Mouse (Mus musculus) ES-E14 (cell line): ENCODE measurements around the gene Mgea5. TPM values are rescaled to one million over a fixed set of nuclear protein-coding genes. Genes with fewer than 3 reads are reported as not detected.
"Not testable (repeated sequence)": the region's sequence is repeated elsewhere in the genome, so short reads cannot be mapped to it uniquely, and the experiment has no call there.

Source experiments
- DNase-seq: peaks from one replicate; pipeline ENCODE4 v3.0.0-alpha.2; 2013; ENCODE audit warnings: low read depth, low spot score
- H3K27ac ChIP-seq: 2 replicates; pipeline ENCODE4 v1.5.1; 2012; ENCODE audit warnings: low read depth, mild to moderate bottlenecking, low read length, moderate library complexity, mixed read lengths; ENCODE audit not compliant: poor library complexity, insufficient read depth, severe bottlenecking
- H3K36me3 ChIP-seq: 2 replicates; pipeline ENCODE4 v1.6.1; 2012; ENCODE audit warnings: mild to moderate bottlenecking, low read length, moderate library complexity, mixed read lengths; ENCODE audit not compliant: control insufficient read depth, poor library complexity, insufficient read depth, severe bottlenecking
- H3K4me1 ChIP-seq, 2 experiments: fragments of 150-350 bp in 1 of 2; sonication (generic) in 1 of 2; 2 replicates each; pipeline ENCODE4 v1.6.1; 2012; ENCODE audit warnings: low read length in 2 of 2, mild to moderate bottlenecking in 1 of 2, mixed read lengths in 1 of 2; ENCODE audit not compliant: control insufficient read depth in 2 of 2, insufficient read depth in 2 of 2, poor library complexity in 1 of 2
- H3K4me3 ChIP-seq, 2 experiments: fragments of 150-350 bp in 1 of 2; sonication (generic) in 1 of 2; 2 replicates each; pipeline ENCODE4 v1.5.1; 2012; ENCODE audit warnings: low read length in 2 of 2, low read depth in 1 of 2, mild to moderate bottlenecking in 1 of 2, mixed read lengths in 1 of 2; ENCODE audit not compliant: insufficient read depth in 1 of 2, poor library complexity in 1 of 2, severe bottlenecking in 1 of 2
- H3K9ac ChIP-seq: 2 replicates; pipeline ENCODE4 v1.6.1; 2012; ENCODE audit warnings: low read depth, mild to moderate bottlenecking, low read length, mixed read lengths; ENCODE audit not compliant: poor library complexity, insufficient read depth, severe bottlenecking
- H3K9me3 ChIP-seq: fragments of 150-350 bp; sonication (generic); 2 replicates; pipeline ENCODE4 v1.6.1; 2012; ENCODE audit warnings: low read depth, mild to moderate bottlenecking, low read length; ENCODE audit not compliant: control insufficient read depth, insufficient read depth
- CHD2 ChIP-seq: IDR thresholded peaks from 2 replicates; pipeline ENCODE4 v1.6.1; 2014; ENCODE audit warnings: mild to moderate bottlenecking, low read depth, low read length, inconsistent platforms
- HCFC1 ChIP-seq: IDR thresholded peaks from 2 replicates; pipeline ENCODE4 v1.6.1; 2012; ENCODE audit warnings: low read length, inconsistent platforms, borderline replicate concordance; ENCODE audit not compliant: insufficient read depth
- MAFK ChIP-seq: IDR thresholded peaks from 2 replicates; pipeline ENCODE4 v1.6.1; 2014; ENCODE audit warnings: mild to moderate bottlenecking, low read depth, low read length, inconsistent platforms; ENCODE audit not compliant: insufficient read depth
- ZC3H11A ChIP-seq: IDR thresholded peaks from 2 replicates; pipeline ENCODE4 v1.6.1; 2012; ENCODE audit warnings: low read depth, mild to moderate bottlenecking, inconsistent platforms, low read length, borderline replicate concordance
- ZNF384 ChIP-seq: IDR thresholded peaks from 2 replicates; pipeline ENCODE4 v1.6.1; 2012; ENCODE audit warnings: low read depth, low read length, inconsistent platforms
- in situ Hi-C, 2 experiments: fragments of 600-800 bp; cut with MboI; formaldehyde crosslinking; loops; one replicate each; pipeline ENCODE4 v1.15.1; 2025; ENCODE audit warnings: low sequenced_read_pairs in 2 of 2, inconsistent platforms in 1 of 2; ENCODE audit not compliant: unreplicated experiment in 2 of 2
- total RNA-seq: library from RNA; depleted of rRNA; stranded (reverse); fragments of 300-350 nt; gene quantifications from 2 replicates; pipeline ENCODE4 v1.2.3, GENCODE M21; 2012

The Mgea5 gene
- total RNA-seq, 1 experiment = 94.7 TPM

DNA sequence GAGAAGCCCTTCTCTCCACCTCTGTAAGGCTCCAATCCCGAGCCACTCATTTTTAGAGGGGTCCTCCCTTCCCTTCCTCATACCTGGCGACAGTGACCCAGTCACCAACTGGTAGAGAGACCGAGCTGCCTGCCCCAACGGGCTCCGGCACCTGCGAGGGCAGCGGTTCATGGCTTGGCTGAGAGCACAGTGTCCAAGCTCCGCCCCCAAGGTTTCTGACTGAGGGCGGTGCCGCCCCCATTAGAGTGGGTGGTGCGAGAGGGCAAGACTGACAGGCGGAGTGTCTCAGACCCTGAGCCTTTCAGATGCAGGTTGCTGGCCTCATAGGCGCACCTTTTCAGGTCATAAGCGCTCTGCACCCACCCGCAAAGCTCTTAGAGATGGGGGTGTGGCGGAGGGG, 28.5 kb upstream of the Mgea5 start:
- in situ Hi-C loops = loop anchor here in 1 of 2 experiments (10.0 kb wide), 1 partner anchor 203 kb away; no protein-coding TSS in a partner anchor
- H3K4me3 ChIP-seq = peak overlapping the region; percentile 50 to 76

GRCm38 (mm10) chr19:45811028-45811674, 27.5 kb upstream of the Mgea5 start:
- Histone ChIP-seq H3K9ac (no peak overlapping the region), H3K4me3 (peak overlapping the region in 1 of 2 experiments; percentile 76; a peak in 2 of 4 replicates), H3K4me1 (peaks cover 2 to 12% of the 10 kb centered on the region in 2 experiments; a peak in 2 of 4 replicates), H3K36me3 (no peaks in the 10 kb centered on the region), H3K27ac (no peak overlapping the region), H3K9me3 (no peaks in the 10 kb centered on the region)
- in situ Hi-C loops = loop anchor here in 1 of 2 experiments (10.0 kb wide), 1 partner anchor 204 kb away; no protein-coding TSS in a partner anchor
- no peak for DNase-seq
- TF ChIP-seq HCFC1 (peak; percentile 77), MAFK (no peak)

More for the DNA sequence above, 28.5 kb upstream of the Mgea5 start:
- no peaks in the 10 kb centered on the region for H3K36me3 ChIP-seq
- peak; percentile 80 for DNase-seq
- no peak overlapping the region for H3K9ac ChIP-seq
- H3K9me3 ChIP-seq = no peaks in the 10 kb centered on the region
- H3K27ac ChIP-seq = no peak overlapping the region
- peaks cover 2 to 18% of the 10 kb centered on the region in 2 experiments; a peak in 2 of 4 replicates for H3K4me1 ChIP-seq
- TF ChIP-seq MAFK (no peak), ZC3H11A (no peak), CHD2 (no peak), HCFC1 (no peak), ZNF384 (no peak)

- H3K4me3 ChIP-seq = no peak overlapping the region
- DNase-seq = no peak
- no peak overlapping the region for H3K9ac ChIP-seq
- no peaks in the 10 kb centered on the region for H3K9me3 ChIP-seq
- no peak for TF ChIP-seq ZNF384
- no peak for TF ChIP-seq CHD2
- TF ChIP-seq MAFK = no peak
- TF ChIP-seq ZC3H11A = no peak
- TF ChIP-seq HCFC1 = no peak
- in situ Hi-C loops = no loop called here
- peaks cover 0 to 9% of the 10 kb centered on the region in 2 experiments; a peak in 1 of 4 replicates for H3K4me1 ChIP-seq
- no peak overlapping the region for H3K27ac ChIP-seq
- H3K36me3 ChIP-seq = no peaks in the 10 kb centered on the region
Measured at GRCm38 (mm10) chr19:45807732-45808131, 24.1 kb upstream of the Mgea5 start.

- H3K36me3 ChIP-seq, H3K27ac ChIP-seq, H3K9me3 ChIP-seq, DNase-seq, H3K4me1 ChIP-seq, in situ Hi-C loops, H3K4me3 ChIP-seq, H3K9ac ChIP-seq: not testable (repeated sequence)
Measured at GRCm38 (mm10) chr19:45805817-45806216, 22.2 kb upstream of the Mgea5 start.

DNA sequence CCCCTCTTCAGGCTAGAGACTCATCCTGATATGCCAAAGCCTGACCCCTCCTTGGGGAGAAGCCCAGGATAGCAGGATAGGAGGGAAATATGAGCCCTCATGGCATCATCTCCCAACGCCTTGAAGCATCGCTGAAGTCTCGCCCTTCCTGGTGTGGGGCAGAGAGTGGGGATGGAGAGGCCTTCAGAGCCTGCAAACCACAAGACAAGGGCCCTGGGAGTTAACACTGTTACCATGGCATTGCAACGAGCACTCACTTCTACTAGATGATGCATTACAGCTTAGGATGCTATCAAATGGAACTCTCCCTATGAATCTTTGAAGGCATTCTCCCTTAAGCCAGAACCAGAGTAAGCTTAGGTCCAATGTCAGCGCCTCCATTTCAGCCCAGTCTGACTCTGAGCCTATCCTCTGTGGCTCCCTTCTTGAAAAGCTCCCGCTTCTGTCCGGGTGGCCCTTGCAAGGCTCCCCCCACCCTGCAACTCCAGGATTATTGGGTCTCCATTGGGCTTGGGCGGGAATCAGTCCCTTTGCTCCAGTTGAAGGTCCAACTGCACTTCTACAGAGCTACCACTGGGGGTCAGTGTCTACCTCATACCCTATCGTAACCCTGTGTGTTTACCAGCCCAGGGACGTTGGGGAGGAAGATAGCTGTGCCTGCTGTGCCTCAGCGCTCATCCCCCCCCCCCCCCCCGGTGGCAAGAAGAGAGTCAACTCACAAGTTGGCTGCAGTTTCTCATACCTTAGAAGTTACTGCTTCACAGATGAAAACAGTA, 21.1 kb upstream of the Mgea5 start:
- no peak for DNase-seq
- Histone ChIP-seq H3K9me3 (no peaks in the 10 kb centered on the region), H3K4me3 (no peak overlapping the region), H3K27ac (no peak overlapping the region), H3K4me1 (peaks cover 0 to 6% of the 10 kb centered on the region in 2 experiments; a peak in 1 of 4 replicates), H3K9ac (no peak overlapping the region), H3K36me3 (no peaks in the 10 kb centered on the region)
- in situ Hi-C loops = no loop called here
- TF ChIP-seq MAFK (no peak), CHD2 (no peak), ZNF384 (no peak), HCFC1 (no peak), ZC3H11A (no peak)
